Mouse (Mus musculus): ENCODE measurements at regions not wholly inside any gene's neighbourhood (a gene's known extent, or its start where the extent isn't known, plus 50 kb on each side); places are given as distances from the start of the nearest gene placed in this dataset.

DNA sequence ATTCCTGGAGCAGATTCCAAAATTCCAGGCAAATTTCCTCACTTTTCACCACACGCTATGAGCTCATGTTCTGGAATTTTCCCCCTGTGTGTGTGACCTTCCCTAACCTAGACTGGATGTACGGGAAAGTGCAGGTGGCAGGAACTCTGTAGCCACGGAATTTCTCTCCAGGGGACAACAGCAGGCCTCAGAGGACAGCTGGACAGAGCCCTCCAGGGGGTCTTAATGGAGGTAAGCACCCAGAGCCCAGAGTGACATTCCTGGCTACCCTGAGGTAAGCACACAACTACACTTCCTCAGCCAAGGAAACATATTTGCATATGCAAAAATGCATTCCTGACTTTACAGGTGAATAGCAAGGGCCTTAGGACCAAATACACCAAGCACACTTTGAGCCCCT lies 135.8 kb downstream of the Fam43a start:
- DNase-seq (ENCODE audit: low read depth, low spot score): no peak

DNA sequence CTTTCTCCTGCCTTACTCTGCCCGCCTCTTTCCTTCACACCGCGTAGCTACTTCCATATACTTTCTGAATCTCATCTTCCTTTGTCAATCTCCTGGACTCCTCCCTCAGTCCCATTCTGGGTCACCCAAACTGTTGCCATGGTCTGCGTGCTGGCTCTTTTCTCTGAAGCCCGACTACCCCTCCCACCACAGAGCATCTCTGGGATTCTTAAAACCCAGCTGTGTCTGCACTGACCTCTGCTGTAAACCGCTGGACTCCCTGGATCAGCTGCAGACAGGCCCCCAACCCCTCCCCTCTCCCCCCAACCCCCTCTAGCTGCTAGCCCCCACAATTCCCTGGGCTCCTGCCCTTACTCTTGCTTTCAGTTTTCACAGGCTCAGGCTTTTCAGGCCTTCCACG lies 136.4 kb downstream of the Fam43a start:
- DNase-seq (ENCODE audit: low read depth, low spot score): no peak

DNA sequence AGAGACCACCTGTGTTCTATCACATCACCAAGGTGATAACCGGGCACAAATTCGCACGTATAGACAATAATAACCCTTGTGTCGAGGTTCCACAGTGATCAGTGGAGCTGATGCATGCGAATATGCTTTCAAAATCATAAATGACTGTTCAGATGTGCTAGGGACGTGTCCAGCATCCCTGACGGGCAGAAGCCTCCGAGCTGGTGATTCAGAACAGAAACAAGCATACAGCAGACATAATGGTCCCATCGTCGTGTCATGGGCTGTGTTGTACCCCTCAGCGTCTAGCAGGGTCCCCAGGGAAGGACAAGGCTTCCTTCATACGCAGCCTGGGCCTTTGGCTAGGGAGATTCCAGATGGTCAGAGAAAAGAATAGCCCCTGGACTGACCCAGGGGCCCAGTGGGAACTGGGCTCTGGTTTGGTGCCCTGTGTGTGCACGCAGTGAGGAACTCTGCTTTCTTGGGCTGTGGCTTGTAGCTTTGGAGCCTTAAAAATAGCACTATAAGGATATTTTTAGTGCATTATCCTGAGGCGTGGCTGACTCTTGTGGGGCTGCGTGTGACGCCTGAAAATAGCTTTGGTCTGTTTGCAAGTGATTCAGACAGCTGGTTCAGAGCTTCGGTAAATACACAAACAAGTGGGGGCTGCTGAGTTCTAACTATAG lies 137.3 kb downstream of the Fam43a start:
- DNase-seq (ENCODE audit: low read depth, low spot score): no peak

DNA sequence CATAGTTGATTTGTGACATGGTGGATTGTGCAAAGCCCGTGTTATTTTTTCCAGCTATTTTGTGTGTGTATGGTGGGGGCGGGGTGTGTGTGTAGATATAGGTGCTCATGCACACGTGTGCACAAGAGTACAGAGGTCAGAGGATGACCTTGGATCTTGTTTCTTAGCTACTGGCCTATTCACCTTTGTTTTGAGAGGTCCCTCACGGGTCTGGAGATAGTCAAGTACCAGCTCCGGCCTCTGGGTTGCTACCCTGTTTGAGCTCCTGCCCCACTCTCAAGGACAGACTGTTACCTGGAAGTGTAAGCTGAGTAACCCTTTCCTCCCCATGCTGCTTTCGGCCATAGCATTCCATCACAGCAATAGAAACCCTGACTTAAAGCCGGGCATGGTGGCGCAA lies 138.0 kb downstream of the Fam43a start:
- DNase-seq (ENCODE audit: low read depth, low spot score): no peak

DNA sequence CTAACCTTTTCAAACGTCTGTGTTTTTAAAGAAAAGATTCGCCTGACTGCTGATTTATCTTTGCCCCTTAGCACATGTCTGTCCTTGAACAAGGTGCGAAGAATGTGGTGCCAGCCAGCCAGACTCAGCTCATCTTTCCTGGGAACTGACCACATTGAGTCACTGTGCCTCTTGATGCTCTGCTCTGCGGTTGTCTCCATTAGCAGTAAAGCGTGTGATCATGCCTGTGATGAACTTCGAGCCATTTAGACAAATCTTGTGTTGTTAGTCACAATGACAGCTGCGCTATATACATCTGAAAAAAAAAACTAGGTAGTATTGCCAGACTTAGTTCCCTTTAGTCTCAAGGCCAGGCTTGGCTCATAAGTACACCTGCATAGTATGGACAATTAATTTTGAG lies 140.1 kb downstream of the Fam43a start:
- no peak for DNase-seq (ENCODE audit: low read depth, low spot score)

DNA sequence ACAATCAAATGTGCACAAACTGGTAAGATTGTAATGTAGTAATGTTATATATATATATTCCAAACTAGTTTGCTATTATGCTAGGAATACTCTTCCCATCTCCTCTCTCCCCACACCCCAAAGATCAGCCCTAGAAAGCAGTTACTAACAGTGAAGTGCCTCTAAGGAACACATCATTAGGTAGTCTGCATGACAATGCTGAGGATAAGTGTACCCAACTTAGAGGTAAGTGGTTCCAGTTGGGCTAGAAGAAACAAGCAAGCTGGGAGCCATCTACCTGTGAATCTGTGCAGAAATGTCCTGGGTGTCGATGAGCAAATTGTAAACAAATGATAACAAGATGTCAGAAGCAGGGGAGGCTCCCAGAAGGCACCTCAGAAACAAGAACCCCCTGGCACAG lies 141.7 kb downstream of the Fam43a start:
- DNase-seq (ENCODE audit: low read depth, low spot score): no peak

DNA sequence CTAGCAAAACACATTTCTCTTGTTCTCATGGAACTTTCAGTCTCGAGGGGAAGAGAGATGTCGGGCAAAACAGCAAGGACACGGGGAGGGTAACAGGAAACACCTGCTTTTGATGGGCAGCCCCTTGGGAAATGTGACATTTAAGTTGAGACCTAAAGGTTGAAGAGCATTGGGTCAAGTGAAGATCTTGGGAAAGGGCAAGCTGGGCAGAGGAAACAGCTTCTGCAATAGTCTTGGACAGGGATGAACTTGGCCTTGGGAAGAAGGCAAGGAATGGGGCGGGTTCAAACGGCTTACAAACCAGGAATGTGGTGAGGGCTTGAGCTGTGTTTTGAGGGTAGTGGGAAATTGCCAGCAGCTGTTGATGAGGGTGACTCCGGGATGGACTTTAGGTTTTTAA lies 143.0 kb downstream of the Fam43a start:
- DNase-seq (ENCODE audit: low read depth, low spot score): no peak

DNA sequence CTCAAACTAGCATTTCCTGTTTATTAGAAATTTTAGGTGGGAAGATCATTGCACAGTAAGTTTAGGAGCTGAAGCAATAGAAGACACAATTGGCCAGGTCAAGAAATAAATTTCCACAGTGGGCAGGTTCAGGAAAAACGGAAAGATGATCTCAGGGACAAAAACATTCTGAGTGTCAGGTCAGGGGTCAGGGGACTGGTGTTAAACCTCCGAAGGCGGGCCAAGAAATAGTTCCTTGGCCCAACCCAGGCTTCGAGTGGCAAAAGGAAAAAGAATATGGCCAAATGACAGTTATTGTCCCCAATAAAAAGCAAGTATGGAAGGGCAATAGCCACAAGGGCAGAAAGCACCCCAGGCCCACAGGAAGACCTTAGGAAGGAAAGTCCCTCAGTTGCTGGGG lies 144.0 kb downstream of the Fam43a start:
- DNase-seq (ENCODE audit: low read depth, low spot score): no peak

DNA sequence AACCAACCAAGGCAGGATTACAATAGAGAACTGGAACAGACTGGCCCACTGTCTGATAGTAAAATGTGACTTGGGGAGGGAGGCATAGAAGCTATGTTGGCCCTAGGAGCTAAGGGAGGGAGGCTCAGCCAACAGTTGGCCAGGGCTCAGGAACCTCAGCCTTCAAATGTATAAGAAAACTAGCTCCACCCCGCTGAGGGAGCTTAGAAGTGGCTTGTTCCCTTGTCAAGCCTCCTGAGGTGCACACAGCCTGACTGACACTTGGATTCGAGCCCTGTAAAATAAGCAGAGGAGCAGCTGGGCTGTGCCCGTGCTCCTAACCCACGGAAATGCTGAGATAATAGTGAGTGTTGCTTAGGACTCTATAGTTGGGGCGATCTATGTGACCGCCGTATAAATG lies 144.7 kb downstream of the Fam43a start:
- no peak for DNase-seq (ENCODE audit: low read depth, low spot score)

DNA sequence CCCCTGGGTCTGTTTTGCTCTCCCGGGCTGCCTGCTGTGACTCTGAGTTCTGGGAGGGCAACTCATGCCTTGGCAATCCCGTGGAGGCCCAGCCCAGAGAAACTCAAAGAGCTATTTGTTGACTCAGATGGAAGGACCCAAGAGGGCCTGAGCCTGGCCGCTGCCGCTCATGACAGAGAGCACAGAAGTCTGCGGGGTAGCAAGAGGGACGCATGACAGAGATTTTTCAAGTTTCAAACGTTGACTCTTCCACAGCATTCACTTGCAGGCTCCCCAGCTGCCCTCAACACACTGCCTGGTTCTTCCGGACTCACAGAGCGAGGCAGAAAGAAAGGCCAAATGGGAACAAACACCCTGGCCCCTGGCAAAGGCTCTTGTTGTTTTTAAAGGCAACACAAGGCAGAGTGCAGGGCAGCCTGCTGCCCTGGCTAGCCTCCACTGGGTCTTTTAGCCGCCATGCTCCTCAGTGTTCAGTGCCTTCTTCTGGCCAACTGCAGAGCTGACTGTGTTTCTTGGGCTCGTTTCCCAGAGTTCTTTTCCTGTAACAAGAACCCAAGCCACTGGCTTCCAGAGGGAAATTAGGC lies 146.2 kb downstream of the Fam43a start:
- DNase-seq (ENCODE audit: low read depth, low spot score): no peak

DNA sequence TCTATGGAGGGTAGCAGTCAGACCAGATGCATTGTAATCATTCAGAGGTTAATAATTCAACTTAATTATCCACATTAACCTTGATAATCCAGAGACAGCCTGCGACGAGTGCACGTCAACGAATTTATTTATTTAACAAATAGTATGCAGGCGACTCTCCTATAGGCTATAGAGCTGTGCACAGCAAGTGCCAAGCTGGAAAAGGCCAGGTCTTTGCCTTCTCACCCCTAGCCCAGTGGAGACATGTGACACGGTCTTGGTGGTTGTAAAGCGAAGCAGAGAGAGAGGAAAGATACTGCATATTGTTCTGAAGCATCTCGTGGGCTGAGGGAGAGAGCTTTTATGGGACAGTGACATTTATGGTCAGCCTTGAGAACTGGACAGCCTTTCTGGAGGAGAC lies 146.7 kb downstream of the Fam43a start:
- DNase-seq (ENCODE audit: low read depth, low spot score): no peak

DNA sequence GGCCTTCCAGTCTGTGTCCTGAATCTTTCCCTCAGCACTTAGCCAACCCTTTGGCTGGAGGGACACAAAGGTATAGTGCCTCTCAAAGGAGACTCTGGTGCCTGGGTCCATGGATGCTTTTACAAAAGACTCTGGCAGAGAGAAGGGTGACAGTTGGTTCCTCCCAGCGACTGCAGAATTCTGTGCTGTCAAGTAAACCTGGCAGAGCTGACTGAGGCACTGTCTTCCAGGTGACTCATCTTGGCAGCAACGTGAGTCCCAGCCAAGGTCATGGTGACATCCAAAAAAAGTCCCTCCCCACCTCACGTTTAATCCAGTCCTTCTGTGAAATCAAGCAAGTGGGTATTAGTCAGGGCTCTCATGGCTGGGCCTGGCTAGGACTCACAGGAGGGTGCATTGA lies 150.3 kb downstream of the Fam43a start:
- DNase-seq (ENCODE audit: low read depth, low spot score): no peak

DNA sequence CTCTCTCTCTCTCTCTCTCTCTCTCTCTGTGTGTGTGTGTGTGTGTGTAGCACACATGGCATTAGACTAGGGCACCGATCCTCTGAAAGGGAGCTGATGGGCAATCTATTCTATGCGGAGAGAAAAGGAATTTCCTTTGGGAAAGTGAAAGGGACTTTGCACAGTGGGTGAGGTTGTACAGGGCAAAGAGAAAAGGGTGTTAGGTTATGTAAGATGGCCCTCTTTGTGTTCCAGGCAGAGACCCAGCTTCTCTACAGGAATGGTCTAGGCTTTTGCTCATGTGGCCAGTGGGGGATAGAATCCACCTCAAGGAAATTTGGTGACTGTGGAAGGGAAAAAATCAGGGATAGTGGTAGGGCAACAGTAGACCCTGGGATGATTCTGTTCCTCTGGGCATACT lies 156.2 kb downstream of the Fam43a start:
- DNase-seq (ENCODE audit: low read depth, low spot score): no peak

DNA sequence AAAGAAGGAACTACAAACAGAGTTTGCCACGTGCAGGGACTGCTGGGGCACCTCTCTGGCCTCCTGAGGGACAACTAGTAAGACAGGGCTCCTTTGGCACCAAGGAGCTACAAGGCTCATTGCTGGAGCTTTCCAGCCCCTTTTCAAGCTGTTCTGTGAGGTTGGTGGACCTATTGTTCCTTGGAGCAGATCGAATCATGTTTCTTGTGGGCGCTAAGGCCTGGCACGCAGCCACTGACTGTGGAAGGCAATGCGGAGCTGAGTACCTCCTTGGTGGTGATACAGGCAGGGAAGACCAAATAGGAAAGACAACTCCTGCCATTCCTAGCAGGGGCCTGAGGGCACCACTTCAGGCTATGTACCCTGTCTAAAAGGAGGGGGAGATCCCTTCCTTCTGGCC lies 157.2 kb downstream of the Fam43a start:
- no peak for DNase-seq (ENCODE audit: low read depth, low spot score)

DNA sequence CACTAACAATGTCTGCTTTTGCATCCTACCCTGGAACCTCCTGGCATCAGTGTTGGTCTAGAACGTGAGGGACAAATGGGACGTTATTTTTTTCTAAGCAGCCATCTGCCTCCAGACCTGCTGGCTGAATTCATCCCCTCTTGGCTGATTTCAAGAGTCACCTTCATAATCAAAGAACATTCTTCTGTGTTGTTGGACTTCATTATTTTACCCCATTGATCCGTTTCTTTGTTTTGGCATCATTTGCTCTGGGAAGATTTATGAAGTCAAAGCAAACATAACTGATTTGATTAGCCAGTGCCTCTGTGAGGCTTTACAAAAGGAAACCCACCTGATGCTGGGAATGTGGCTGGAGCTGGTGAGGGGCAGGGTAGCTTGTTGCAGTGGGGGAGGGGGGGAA lies 158.0 kb downstream of the Fam43a start:
- no peak for DNase-seq (ENCODE audit: low read depth, low spot score)

DNA sequence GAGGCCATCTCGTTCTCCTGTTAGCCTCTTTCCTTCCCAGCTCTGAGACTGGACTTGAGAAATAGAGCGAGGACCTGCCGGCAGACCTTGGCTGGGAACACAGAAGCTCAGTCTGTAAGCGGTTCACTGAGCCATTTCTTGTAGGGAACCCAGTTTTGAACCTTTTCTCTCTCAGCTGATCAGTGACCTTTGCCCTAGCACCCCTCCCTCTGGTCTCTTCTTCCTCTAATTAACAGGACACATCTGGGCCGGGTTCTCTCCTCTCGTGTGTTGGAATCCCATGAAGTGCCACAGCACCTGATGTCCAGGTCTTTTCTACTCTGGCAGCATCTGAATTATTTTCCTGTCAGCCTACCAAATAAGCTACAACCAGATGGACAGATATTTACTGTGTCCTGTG lies 158.5 kb downstream of the Fam43a start:
- no peak for DNase-seq (ENCODE audit: low read depth, low spot score)

DNA sequence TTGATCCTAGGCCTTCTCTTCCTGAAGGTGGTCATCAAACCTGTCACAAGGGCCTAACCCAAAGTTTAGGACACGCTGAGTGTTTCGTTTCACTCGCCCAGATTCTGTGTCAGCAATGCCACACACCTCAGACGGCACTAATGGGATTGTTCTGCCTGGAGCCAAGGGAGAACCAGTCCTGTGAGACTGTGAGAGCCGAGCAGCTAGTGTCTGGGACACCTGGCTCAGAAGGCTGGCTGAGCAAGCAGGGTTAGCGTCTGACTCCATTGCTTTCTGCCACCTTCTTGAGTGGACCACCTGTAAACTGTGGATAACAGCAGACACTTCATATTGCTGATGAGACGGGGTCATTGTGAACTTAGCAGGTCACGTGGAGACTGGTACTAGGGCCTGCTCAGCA lies 160.0 kb downstream of the Fam43a start:
- no peak for DNase-seq (ENCODE audit: low read depth, low spot score)

DNA sequence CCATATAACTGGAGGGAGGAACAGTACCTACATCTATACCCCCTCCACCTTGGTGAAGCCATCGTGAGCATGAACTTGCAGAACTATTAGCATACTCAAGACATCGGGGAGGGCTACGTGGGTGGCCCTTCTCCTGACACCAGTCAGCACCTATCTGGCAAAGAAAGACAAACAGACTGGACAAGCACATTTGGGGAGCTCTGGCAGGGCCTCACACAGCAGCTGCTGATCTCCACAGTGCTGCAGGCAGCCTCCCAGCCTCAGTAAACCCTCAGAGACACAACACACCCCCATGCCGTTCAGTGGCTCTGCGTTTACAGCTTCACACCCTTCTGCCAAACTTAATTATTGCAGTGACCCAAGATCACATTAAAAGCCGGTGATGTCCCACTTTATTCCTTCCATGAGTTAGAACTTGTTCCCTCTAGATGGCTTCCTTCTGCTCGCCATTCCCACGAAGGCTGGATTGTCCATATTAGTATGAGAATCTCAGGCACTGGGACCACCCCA lies 161.7 kb downstream of the Fam43a start:
- no peak for DNase-seq (ENCODE audit: low read depth, low spot score)

DNA sequence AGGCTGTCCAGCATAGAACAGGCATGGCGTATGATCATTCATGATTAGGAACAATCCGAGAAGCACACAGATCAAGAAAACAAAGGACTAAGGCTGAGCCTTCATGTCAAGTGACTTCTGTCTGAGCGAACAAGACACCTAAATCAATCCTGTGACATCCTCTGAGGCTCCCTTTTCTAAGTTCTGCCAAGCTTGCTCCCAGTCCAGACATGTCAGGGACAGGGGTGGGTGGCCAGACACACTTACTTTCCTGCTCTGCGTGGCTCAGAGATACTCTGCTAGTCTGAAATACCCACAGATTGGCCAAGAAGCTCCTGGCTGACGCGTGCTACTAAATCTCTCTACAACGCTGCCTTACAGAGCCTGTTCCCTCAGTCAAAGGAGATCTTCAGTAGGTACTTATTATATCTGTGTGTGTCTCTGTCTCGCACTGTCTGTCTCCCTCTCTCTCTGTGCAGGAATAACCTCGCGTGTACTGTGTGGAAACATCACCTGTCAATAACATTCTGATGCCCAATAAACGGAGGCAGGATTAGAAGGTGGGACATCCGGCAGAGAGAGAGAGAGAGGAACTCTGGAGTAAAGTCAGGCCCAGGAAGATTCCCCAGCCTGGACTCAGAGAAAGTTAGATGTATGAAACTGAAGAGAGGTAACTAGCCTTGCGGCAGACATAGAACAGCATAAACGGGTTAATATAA lies 163.5 kb downstream of the Fam43a start:
- DNase-seq (ENCODE audit: low read depth, low spot score): no peak

DNA sequence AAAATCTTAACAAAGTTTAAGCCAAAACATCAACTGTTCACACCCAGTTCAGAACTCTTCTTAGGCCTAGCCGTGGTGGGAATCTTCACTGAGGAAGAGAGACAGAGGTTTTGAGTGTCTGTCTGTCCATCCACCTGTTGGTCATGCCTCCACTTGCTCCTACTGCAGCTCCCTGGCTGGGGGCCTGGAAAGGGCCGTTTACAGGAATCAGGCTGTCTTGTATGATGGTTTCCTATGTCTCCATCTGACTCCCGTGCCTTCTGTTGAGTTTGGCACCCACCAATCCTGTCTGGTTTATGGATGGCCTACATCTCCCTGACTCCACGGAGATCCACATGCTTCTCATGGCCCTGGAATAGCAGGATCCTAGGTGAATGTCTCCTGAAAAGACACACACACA lies 166.1 kb downstream of the Fam43a start:
- no peak for DNase-seq (ENCODE audit: low read depth, low spot score)

DNA sequence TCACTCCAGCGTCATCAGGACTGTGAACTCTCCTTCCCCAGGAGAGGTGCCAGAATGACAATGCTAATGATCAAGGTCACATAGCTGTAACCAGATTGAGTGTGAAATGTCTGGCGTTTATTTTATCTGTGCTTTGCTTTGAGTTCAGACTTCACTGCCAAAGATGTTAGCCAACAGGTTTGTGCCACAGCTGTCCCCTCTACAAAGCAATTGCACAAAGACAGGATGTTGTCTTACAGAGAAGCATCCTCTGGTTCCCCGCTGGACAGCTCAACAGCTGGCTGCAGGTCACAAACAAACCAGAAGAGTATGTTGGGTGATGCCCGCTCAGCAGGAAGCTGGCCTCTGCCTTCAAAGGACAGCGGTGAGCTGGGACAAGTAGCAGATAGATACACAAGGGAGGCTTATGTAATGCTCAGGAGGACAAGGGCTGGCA lies 169.5 kb downstream of the Fam43a start:
- DNase-seq (ENCODE audit: low read depth, low spot score): no peak

DNA sequence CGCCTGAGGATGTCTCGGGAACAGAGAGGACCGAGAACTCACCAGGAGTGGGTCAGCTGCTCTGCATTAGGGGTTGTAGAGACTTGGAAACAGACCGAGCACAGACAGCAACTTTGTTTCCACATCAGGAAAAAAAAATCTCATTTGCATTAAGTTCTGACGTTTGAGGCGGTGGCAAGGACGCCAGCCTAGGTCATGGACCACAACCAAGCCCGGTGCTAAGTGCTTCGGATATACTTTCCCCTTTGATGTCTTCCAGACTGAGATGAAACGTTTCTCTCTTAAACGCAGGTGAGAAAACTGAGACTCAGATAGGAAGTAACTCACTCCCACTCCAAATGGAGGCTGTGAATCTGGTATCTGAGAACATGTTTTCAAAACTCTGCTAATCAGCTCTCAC lies 169.9 kb downstream of the Fam43a start:
- no peak for DNase-seq (ENCODE audit: low read depth, low spot score)

DNA sequence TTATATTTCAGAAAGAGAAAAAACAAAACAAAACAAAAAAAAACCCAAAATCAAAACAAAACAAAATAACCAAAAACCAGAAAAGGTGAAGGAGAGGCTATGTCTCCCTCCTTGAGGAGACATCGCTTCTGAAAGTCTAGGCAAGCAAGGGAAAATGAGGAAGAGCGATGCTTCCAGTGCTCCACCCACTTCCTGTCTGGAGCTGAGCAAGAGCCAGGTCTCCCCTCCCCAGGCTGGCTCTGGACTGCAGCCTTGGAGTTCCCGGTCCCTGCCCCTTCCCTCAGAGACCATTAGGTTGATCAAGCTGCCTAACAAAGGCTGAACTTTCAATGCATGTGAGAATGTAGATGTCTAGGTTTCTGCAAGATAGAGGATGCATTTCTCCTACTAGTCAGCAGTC lies 173.3 kb downstream of the Fam43a start:
- DNase-seq (ENCODE audit: low read depth, low spot score): no peak

Data from brain, embryonic 18.5 days (tissue).